ENCODE assay signal across 9 mouse cellular contexts in genomic region chr13:73887415-73887874, GRCm38 (mm10). TPM values are rescaled to one million over a fixed set of nuclear protein-coding genes. Genes with fewer than 3 reads are reported as not detected.
DNase-seq lines count a peak whose midpoint lies in the region; ATAC-seq and TF ChIP-seq lines count a peak whose summit lies in the region.
"Had no signal": no experiment of that assay in that cellular context is flagged by ENCODE, and none has a peak within 500 bp of the region (broad histone marks: within the 10 kb centered on the region; RNA-seq: fewer than 3 reads in every experiment).

No protein-coding gene starts in this region.

- H3K4me2 ChIP-seq in lung, embryonic 14.5 days, result no peak overlapping the region

- H3K36me3 ChIP-seq in lung, embryonic 14.5 days (ENCODE audit: insufficient read depth), result no peaks in the 10 kb centered on the region
- H3K36me3 ChIP-seq: G1E had no signal

- H3K9ac ChIP-seq in lung, embryonic 14.5 days, result no peak overlapping the region

- ATAC-seq in lung, embryonic 14.5 days (ENCODE audit: insufficient read depth), result peak; percentile 76

- no peak overlapping the region for H3K4me3 ChIP-seq in lung, embryonic 14.5 days (ENCODE audit: low read depth, low read length)
- no peak overlapping the region for H3K4me3 ChIP-seq in layer of hippocampus, adult 2 months

- no peak overlapping the region for H3K27ac ChIP-seq in lung, embryonic 14.5 days (ENCODE audit: low read depth)
- no peak overlapping the region for H3K27ac ChIP-seq in layer of hippocampus, adult 2 months

- H3K9me3 ChIP-seq in lung, embryonic 14.5 days (ENCODE audit: low read depth, low read length), result no peaks in the 10 kb centered on the region
- H3K9me3 ChIP-seq: G1E had no signal

- WGBS in lung, embryonic 14.5 days, result 56% methylated on average over 4 of the region's 4 CpGs

- TF ChIP-seq CTCF in lung, embryonic 14.5 days (IDR thresholded peaks at IDR 0.05; ENCODE audit: low read depth), result no peak
- TF ChIP-seq CTCF in layer of hippocampus, adult 2 months (conservative IDR thresholded peaks at IDR 0.05), result no peak

- peak; percentile 28 to 83 for DNase-seq in urinary bladder, adult 18-20 months (ENCODE audit: low spot score in 2 of 2)
- no peak for DNase-seq in urinary bladder, postnatal 10 days (ENCODE audit: low spot score)
- DNase-seq in heart, postnatal 36 days, result peak; percentile 75 to 79
- DNase-seq in lung, embryonic 14.5 days, result peak; percentile 54
- peak; percentile 10 for DNase-seq in yolk sac, embryonic 10.5 days (ENCODE audit: low spot score)
- no peak for DNase-seq in layer of hippocampus, adult 2 months (ENCODE audit: low spot score in 2 of 2)
- no peak for DNase-seq in frontal cortex, adult 2 months (ENCODE audit: extremely low spot score in 1 of 2, low spot score in 1 of 2)
- no peak for DNase-seq in right cerebral cortex, postnatal 14 days

- H3K4me1 ChIP-seq in lung, embryonic 14.5 days (ENCODE audit: insufficient read depth), result peaks cover 2% of the 10 kb centered on the region; the same call in 1 of the 2 replicates

- H3K27me3 ChIP-seq in lung, embryonic 14.5 days (ENCODE audit: insufficient read depth, low read length), result no peaks in the 10 kb centered on the region

- intact Hi-C loops in heart, postnatal 36 days (cut with DNase I), result no loop called here

RNA-seq across cellular contexts. Expression of gene Nkd2, which starts 40.0 kb away (rescaled TPM):
- under 1 TPM; 0.70 to 0.78 TPM for total RNA-seq in heart, postnatal 36 days (2021)
- polyA plus RNA-seq in lung, embryonic 14.5 days (2014; fragmentation: Nextera tagmentation; extraction: Ambion mirVana), result 4.6 and 4.8 TPM in 2 replicates
- 1 to 10 TPM; 6.2 to 8.9 TPM for total RNA-seq in layer of hippocampus, adult 2 months (2021)
- 4.7 and 5.7 TPM in 2 replicates for polyA plus RNA-seq in frontal cortex, adult 2 months (2012; rRNA removed)
- polyA plus RNA-seq: G1E had no signal

RNA-seq across cellular contexts. Expression of gene Trip13, which starts 50.1 kb away (rescaled TPM):
- under 1 TPM; 0.33 to 0.68 TPM for total RNA-seq in heart, postnatal 36 days (2021)
- polyA plus RNA-seq in lung, embryonic 14.5 days (2014; fragmentation: Nextera tagmentation; extraction: Ambion mirVana), result 53.1 and 61.2 TPM in 2 replicates
- under 1 TPM; 0.49 to 0.76 TPM for total RNA-seq in layer of hippocampus, adult 2 months (2021)
- 0.84 and 1.2 TPM in 2 replicates for polyA plus RNA-seq in frontal cortex, adult 2 months (2012; rRNA removed)

RNA-seq across cellular contexts. Expression of gene Brd9, which starts 50.2 kb away (rescaled TPM):
- 10 to 100 TPM; 20.6 to 23.6 TPM for total RNA-seq in heart, postnatal 36 days (2021)
- polyA plus RNA-seq in lung, embryonic 14.5 days (2014; fragmentation: Nextera tagmentation; extraction: Ambion mirVana), result 47.9 and 53.2 TPM in 2 replicates
- total RNA-seq in layer of hippocampus, adult 2 months (2021), result 100 to 1,000 TPM; 114 to 139 TPM
- polyA plus RNA-seq in frontal cortex, adult 2 months (2012; rRNA removed), result 114 and 124 TPM in 2 replicates

Comparison
In these comparisons a context has a peak if more than half of its experiments do, and no peak if none do; other contexts are left out.
1. DNase-seq: peak in urinary bladder, adult 18-20 months (2 of 2), heart, postnatal 36 days (2 of 2), lung, embryonic 14.5 days (single experiment) and yolk sac, embryonic 10.5 days (single experiment); none in urinary bladder, postnatal 10 days (single experiment), layer of hippocampus, adult 2 months (0 of 2), frontal cortex, adult 2 months (0 of 2) and right cerebral cortex, postnatal 14 days (single experiment).
2. RNA of gene Nkd2, which starts 40.0 kb away (total RNA-seq): 6.2 to 8.9 TPM in layer of hippocampus, adult 2 months; 0.70 to 0.78 TPM in heart, postnatal 36 days; every median in the first group is over 4 times any median in the second.
3. RNA of gene Brd9, which starts 50.2 kb away (total RNA-seq): 114 to 139 TPM in layer of hippocampus, adult 2 months; 20.6 to 23.6 TPM in heart, postnatal 36 days; every median in the first group is over 4 times any median in the second.